In genomic region chr3:152788301-152788953, GRCm38 (mm10) we compare ENCODE assay signal across 5 mouse cellular contexts.
DNase-seq lines count a peak whose midpoint lies in the region; ATAC-seq and TF ChIP-seq lines count a peak whose summit lies in the region.
"Not testable (repeated sequence)": the region's sequence is repeated elsewhere in the genome, so short reads cannot be mapped to it uniquely, and the experiment has no call there.

No protein-coding gene starts in this region.

- H3K27me3 ChIP-seq in Patski: not testable (repeated sequence)

- in situ Hi-C loops in Patski (cut with MboI; ENCODE audit: low pct_unique_long_range_greater_than_20kb): loop anchor here (25.0 kb wide), 1 partner anchor 174 kb away; no protein-coding TSS in a partner anchor

- POLR2A ChIA-PET in Patski (lab: Charles Lee): not testable (repeated sequence)

- CTCF ChIA-PET in Patski (lab: Charles Lee): not testable (repeated sequence)

- DNase-seq in 3134 (ENCODE audit: extremely low read depth, insufficient read length, low spot score) (peak; percentile 74), 416B (ENCODE audit: low read depth) (peak; percentile 38)
- peak; percentile 42 for DNase-seq in Muller cell, postnatal 12 days (ENCODE audit: inconsistent ontology term)
- not testable (repeated sequence) for DNase-seq in Patski (ENCODE audit: low read depth, low spot score)
- DNase-seq in heart, adult 11 months: peak; percentile 75

- ATAC-seq in Patski: peak; percentile 77

- not testable (repeated sequence) for TF ChIP-seq CTCF in Patski (IDR thresholded peaks at IDR 0.05)
